Mouse (Mus musculus) lung, adult 2 months (tissue): Measurements from ENCODE around the gene Slc52a3.

ENCODE experiments used
- CTCF ChIP-seq: fragments of 200-500 bp; IDR thresholded peaks from 2 replicates; pipeline ENCODE4 v1.5.1; 2011; ENCODE audit warnings: mild to moderate bottlenecking, low read length, control low read depth; ENCODE audit not compliant: insufficient read depth
- POLR2A ChIP-seq: fragments of 200-500 bp; IDR thresholded peaks from 2 replicates; pipeline ENCODE4 v1.6.1; 2011; ENCODE audit warnings: low read depth, mild to moderate bottlenecking, control low read depth, low read length, borderline replicate concordance; ENCODE audit errors: extremely low read depth

- TF ChIP-seq CTCF (no peak), POLR2A (no peak)
These were observed 52.7 kb downstream of the Slc52a3 start for GRCm38 (mm10) chr2:152048981-152049441.
